Mouse (Mus musculus) adrenal gland (tissue): ENCODE data around the gene L1cam.

Experiments used
- intact Hi-C: fragments of 180-260 bp; cut with DNase I; formaldehyde crosslinking; loops from one replicate; pipeline ENCODE4 v1.15.1; 2025
- long read RNA-seq, 2 experiments: library from polyadenylated mRNA; unstranded; transcript quantifications; one replicate each; pipeline ENCODE4 v2.0.0; 2020; ENCODE audit warnings: borderline replicate concordance in 1 of 2; ENCODE audit not compliant: insufficient replicate concordance in 1 of 2

The L1cam gene
- long read RNA-seq, experiment 1, partial matches to known transcripts = 1 of 3 reads
- long read RNA-seq, experiment 1, other reads (novel, unspliced or antisense) = 2 of 3 reads
- long read RNA-seq, experiment 2 = 0 reads

- intact Hi-C loops = loop anchor here (5.0 kb wide), 1 partner anchor 98 kb away; no protein-coding TSS in a partner anchor
Observed at GRCm38 (mm10) chrX:73895719-73896118, at the start of gene L1cam. L1cam (minus strand) TSS chrX:73896105.

- intact Hi-C loops = no loop called here
Observed at GRCm38 (mm10) chrX:73942294-73942693, 46.4 kb upstream of the L1cam start.

GRCm38 (mm10) chrX:73941860-73942259, 46.0 kb upstream of the L1cam start:
- intact Hi-C loops = no loop called here

- intact Hi-C loops = no loop called here
Observed at GRCm38 (mm10) chrX:73931871-73932270, 36.0 kb upstream of the L1cam start.

GRCm38 (mm10) chrX:73930402-73931062, 34.6 kb upstream of the L1cam start, which contains the start of gene Renbp:
Renbp (minus strand) TSS chrX:73930850.
- intact Hi-C loops = no loop called here

GRCm38 (mm10) chrX:73922550-73922882, 26.6 kb upstream of the L1cam start:
- intact Hi-C loops = no loop called here

- intact Hi-C loops = no loop called here
Observed at GRCm38 (mm10) chrX:73921823-73922549, 26.1 kb upstream of the L1cam start, which contains the start of the genes Arhgap4 and Naa10. Arhgap4 (minus strand) TSS chrX:73921870. Naa10 (minus strand) TSS chrX:73921944.

GRCm38 (mm10) chrX:73921285-73921822, 25.4 kb upstream of the L1cam start:
- intact Hi-C loops = no loop called here

GRCm38 (mm10) chrX:73918631-73919030, 22.7 kb upstream of the L1cam start:
- intact Hi-C loops = no loop called here

GRCm38 (mm10) chrX:73916945-73917344, 21.0 kb upstream of the L1cam start:
- intact Hi-C loops = no loop called here

GRCm38 (mm10) chrX:73914827-73915703, 19.2 kb upstream of the L1cam start:
- intact Hi-C loops = no loop called here

- intact Hi-C loops = no loop called here
Observed at GRCm38 (mm10) chrX:73911588-73911987, 15.7 kb upstream of the L1cam start.

- intact Hi-C loops = no loop called here
Observed at GRCm38 (mm10) chrX:73911156-73911555, 15.3 kb upstream of the L1cam start.

- intact Hi-C loops = no loop called here
Observed at GRCm38 (mm10) chrX:73910451-73910850, 14.5 kb upstream of the L1cam start.

GRCm38 (mm10) chrX:73910049-73910448, 14.1 kb upstream of the L1cam start:
- intact Hi-C loops = no loop called here

- intact Hi-C loops = loop anchor here (5.0 kb wide), 1 partner anchor 101 kb away; no protein-coding TSS in a partner anchor
Observed at GRCm38 (mm10) chrX:73897959-73898358, 2.1 kb upstream of the L1cam start.

GRCm38 (mm10) chrX:73892833-73893232, 3.1 kb downstream of the L1cam start:
- intact Hi-C loops = no loop called here

GRCm38 (mm10) chrX:73891551-73892152, 4.3 kb downstream of the L1cam start, which contains the start of gene Avpr2:
Avpr2 (plus strand) TSS chrX:73892102.
- intact Hi-C loops = no loop called here

GRCm38 (mm10) chrX:73881463-73881862, 14.4 kb downstream of the L1cam start:
- intact Hi-C loops = no loop called here

- intact Hi-C loops = no loop called here
Observed at GRCm38 (mm10) chrX:73881036-73881427, 14.9 kb downstream of the L1cam start.
